Mouse (Mus musculus): ENCODE measurements around the gene Pygm. TPM values are rescaled to one million over a fixed set of nuclear protein-coding genes. Genes with fewer than 3 reads are reported as not detected.

Gene Pygm
- polyA plus RNA-seq, 1 experiment from 2014 or later = 6.8 TPM

GRCm38 (mm10) chr19:6419805-6420310 is 35.7 kb downstream of the Pygm start:
- H3K27ac ChIP-seq (ENCODE audit: low read length) = no peak overlapping the region
- H3K9me3 ChIP-seq (ENCODE audit: control insufficient read depth, low read length) = no peaks in the 10 kb centered on the region
- no peaks in the 10 kb centered on the region for H3K36me3 ChIP-seq (ENCODE audit: control insufficient read depth, insufficient read depth, low read length)
- no peak overlapping the region for H3K9ac ChIP-seq (ENCODE audit: low read depth, low read length)
- peaks cover 20% of the 10 kb centered on the region for H3K4me1 ChIP-seq (ENCODE audit: control insufficient read depth, insufficient read depth, low read length)
- 46% methylated on average over 9 of the region's 9 CpGs for WGBS
- no peak overlapping the region for H3K4me3 ChIP-seq (ENCODE audit: low read length)
- H3K27me3 ChIP-seq (replicated peaks; ENCODE audit: control insufficient read depth, insufficient read depth, low read length) = peaks cover 40% of the 10 kb centered on the region
- no peak for ATAC-seq
- no peak overlapping the region for H3K4me2 ChIP-seq (ENCODE audit: low read depth, low read length)

- 60% methylated on average over 19 of the region's 19 CpGs for WGBS
- Histone ChIP-seq H3K4me3 (ENCODE audit: low read length) (no peak overlapping the region), H3K9me3 (ENCODE audit: control insufficient read depth, low read length) (no peaks in the 10 kb centered on the region), H3K4me2 (ENCODE audit: low read depth, low read length) (no peak overlapping the region), H3K27me3 (replicated peaks; ENCODE audit: control insufficient read depth, insufficient read depth, low read length) (peaks cover 42% of the 10 kb centered on the region), H3K4me1 (ENCODE audit: control insufficient read depth, insufficient read depth, low read length) (peaks cover 20% of the 10 kb centered on the region), H3K36me3 (ENCODE audit: control insufficient read depth, insufficient read depth, low read length) (no peaks in the 10 kb centered on the region), H3K9ac (ENCODE audit: low read depth, low read length) (no peak overlapping the region), H3K27ac (ENCODE audit: low read length) (no peak overlapping the region)
- no peak for ATAC-seq
Measured at GRCm38 (mm10) chr19:6420481-6421210, 36.4 kb downstream of the Pygm start.

- 63% methylated on average over 9 of the region's 9 CpGs for WGBS
- peaks cover 20% of the 10 kb centered on the region for H3K4me1 ChIP-seq (ENCODE audit: control insufficient read depth, insufficient read depth, low read length)
- no peak overlapping the region for H3K27ac ChIP-seq (ENCODE audit: low read length)
- H3K4me2 ChIP-seq (ENCODE audit: low read depth, low read length) = no peak overlapping the region
- no peak for ATAC-seq
- no peak overlapping the region for H3K4me3 ChIP-seq (ENCODE audit: low read length)
- no peaks in the 10 kb centered on the region for H3K9me3 ChIP-seq (ENCODE audit: control insufficient read depth, low read length)
- peaks cover 47% of the 10 kb centered on the region for H3K27me3 ChIP-seq (replicated peaks; ENCODE audit: control insufficient read depth, insufficient read depth, low read length)
- no peak overlapping the region for H3K9ac ChIP-seq (ENCODE audit: low read depth, low read length)
- no peaks in the 10 kb centered on the region for H3K36me3 ChIP-seq (ENCODE audit: control insufficient read depth, insufficient read depth, low read length)
Measured at GRCm38 (mm10) chr19:6421211-6421590, 37.0 kb downstream of the Pygm start.

DNA sequence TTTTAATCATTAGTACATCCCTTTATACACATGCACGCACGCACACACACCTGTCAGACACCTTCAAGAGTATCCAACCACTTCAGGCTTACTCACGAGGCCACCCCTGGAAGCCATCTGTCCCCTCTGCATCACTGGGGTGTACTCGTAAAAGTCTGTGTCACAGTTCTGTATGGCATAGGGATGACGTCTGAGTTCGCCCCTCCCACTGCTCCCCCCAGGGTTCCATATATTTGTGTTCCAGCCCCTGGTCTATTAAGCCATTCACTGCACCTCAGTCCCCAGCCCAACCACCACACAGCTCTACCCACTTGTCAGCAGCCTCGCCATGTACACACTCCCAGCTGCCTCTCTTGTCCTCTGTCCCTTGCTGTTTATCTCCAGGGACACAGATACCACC is 37.8 kb downstream of the Pygm start:
- Histone ChIP-seq H3K27me3 (replicated peaks; ENCODE audit: control insufficient read depth, insufficient read depth, low read length) (peaks cover 56% of the 10 kb centered on the region), H3K4me2 (ENCODE audit: low read depth, low read length) (no peak overlapping the region), H3K36me3 (ENCODE audit: control insufficient read depth, insufficient read depth, low read length) (no peaks in the 10 kb centered on the region), H3K9me3 (ENCODE audit: control insufficient read depth, low read length) (no peaks in the 10 kb centered on the region), H3K4me3 (ENCODE audit: low read length) (no peak overlapping the region), H3K9ac (ENCODE audit: low read depth, low read length) (no peak overlapping the region), H3K4me1 (ENCODE audit: control insufficient read depth, insufficient read depth, low read length) (peaks cover 14% of the 10 kb centered on the region), H3K27ac (ENCODE audit: low read length) (no peak overlapping the region)
- ATAC-seq = no peak
- 68% methylated on average over 7 of the region's 7 CpGs for WGBS

DNA sequence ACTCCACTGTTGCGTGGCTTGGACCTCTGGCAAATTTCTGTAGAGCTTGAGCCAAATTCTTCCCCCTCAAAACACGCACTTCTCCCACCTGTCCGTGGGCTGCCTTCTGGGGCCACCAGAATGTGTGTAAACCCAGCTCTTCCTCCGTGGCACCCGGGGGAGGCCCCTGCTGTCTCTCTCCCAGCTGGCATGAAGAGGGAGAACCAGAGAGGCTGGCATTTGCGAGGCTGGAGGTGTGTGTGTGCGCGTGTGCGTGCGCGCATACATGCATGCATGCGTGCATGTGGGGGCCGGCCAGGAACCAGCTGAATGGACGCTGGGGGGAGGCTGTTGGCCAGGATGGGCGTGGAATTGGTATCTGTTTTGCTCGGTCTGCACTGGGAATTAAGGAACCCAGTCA is 39.0 kb downstream of the Pygm start:
- Histone ChIP-seq H3K27ac (ENCODE audit: low read length) (no peak overlapping the region), H3K4me1 (ENCODE audit: control insufficient read depth, insufficient read depth, low read length) (peaks cover 22% of the 10 kb centered on the region), H3K27me3 (replicated peaks; ENCODE audit: control insufficient read depth, insufficient read depth, low read length) (peaks cover 56% of the 10 kb centered on the region), H3K36me3 (ENCODE audit: control insufficient read depth, insufficient read depth, low read length) (no peaks in the 10 kb centered on the region), H3K4me2 (ENCODE audit: low read depth, low read length) (no peak overlapping the region), H3K4me3 (ENCODE audit: low read length) (no peak overlapping the region), H3K9me3 (ENCODE audit: control insufficient read depth, low read length) (no peaks in the 10 kb centered on the region), H3K9ac (ENCODE audit: low read depth, low read length) (no peak overlapping the region)
- ATAC-seq = no peak
- 82% methylated on average over 16 of the region's 16 CpGs for WGBS

- H3K27ac ChIP-seq (ENCODE audit: low read length) = no peak overlapping the region
- no peaks in the 10 kb centered on the region for H3K36me3 ChIP-seq (ENCODE audit: control insufficient read depth, insufficient read depth, low read length)
- no peaks in the 10 kb centered on the region for H3K9me3 ChIP-seq (ENCODE audit: control insufficient read depth, low read length)
- H3K4me1 ChIP-seq (ENCODE audit: control insufficient read depth, insufficient read depth, low read length) = peaks cover 27% of the 10 kb centered on the region
- no peak overlapping the region for H3K9ac ChIP-seq (ENCODE audit: low read depth, low read length)
- no peak overlapping the region for H3K4me3 ChIP-seq (ENCODE audit: low read length)
- H3K27me3 ChIP-seq (replicated peaks; ENCODE audit: control insufficient read depth, insufficient read depth, low read length) = peaks cover 57% of the 10 kb centered on the region
- no peak overlapping the region for H3K4me2 ChIP-seq (ENCODE audit: low read depth, low read length)
- no peak for ATAC-seq
- WGBS = 63% methylated on average over 8 of the region's 8 CpGs
Measured at GRCm38 (mm10) chr19:6424137-6424881, 40.1 kb downstream of the Pygm start.

GRCm38 (mm10) chr19:6425595-6425994 is 41.4 kb downstream of the Pygm start:
- Histone ChIP-seq H3K36me3 (ENCODE audit: control insufficient read depth, insufficient read depth, low read length) (no peaks in the 10 kb centered on the region), H3K4me2 (ENCODE audit: low read depth, low read length) (no peak overlapping the region), H3K9me3 (ENCODE audit: control insufficient read depth, low read length) (no peaks in the 10 kb centered on the region), H3K27ac (ENCODE audit: low read length) (no peak overlapping the region), H3K27me3 (replicated peaks; ENCODE audit: control insufficient read depth, insufficient read depth, low read length) (peaks cover 57% of the 10 kb centered on the region), H3K4me3 (ENCODE audit: low read length) (no peak overlapping the region), H3K9ac (ENCODE audit: low read depth, low read length) (no peak overlapping the region), H3K4me1 (ENCODE audit: control insufficient read depth, insufficient read depth, low read length) (peaks cover 27% of the 10 kb centered on the region)
- no peak for ATAC-seq
- 56% methylated on average over 5 of the region's 5 CpGs for WGBS

- Histone ChIP-seq H3K27ac (ENCODE audit: low read length) (no peak overlapping the region), H3K4me1 (ENCODE audit: control insufficient read depth, insufficient read depth, low read length) (peaks cover 27% of the 10 kb centered on the region), H3K4me2 (ENCODE audit: low read depth, low read length) (no peak overlapping the region), H3K4me3 (ENCODE audit: low read length) (no peak overlapping the region), H3K9ac (ENCODE audit: low read depth, low read length) (no peak overlapping the region), H3K36me3 (ENCODE audit: control insufficient read depth, insufficient read depth, low read length) (no peaks in the 10 kb centered on the region), H3K9me3 (ENCODE audit: control insufficient read depth, low read length) (no peaks in the 10 kb centered on the region), H3K27me3 (replicated peaks; ENCODE audit: control insufficient read depth, insufficient read depth, low read length) (peaks cover 60% of the 10 kb centered on the region)
- ATAC-seq = 0 out of 2 replicates have a peak, but pooled peaks have one; percentile 27
- WGBS = 23% methylated on average over 13 of the region's 13 CpGs
Measured at GRCm38 (mm10) chr19:6426703-6427500, 42.7 kb downstream of the Pygm start.

All from intestine, embryonic 16.5 days (tissue).